Mouse (Mus musculus) hindbrain, embryonic 13.5 days (tissue): ENCODE data around the gene Laptm5. TPM values are rescaled to one million over a fixed set of nuclear protein-coding genes. Genes with fewer than 3 reads are reported as not detected.

ENCODE experiments used
- ATAC-seq: fragments of 200-750 bp; cut with Nextera tagmentation; 2 replicates; pipeline ENCODE4 v1.8.0; 2017; ENCODE audit warnings: moderate TSS enrichment; ENCODE audit not compliant: low FRiP score
- H3K27ac ChIP-seq: fragments of 300-500 bp; sonication (generic); 2 replicates; pipeline ENCODE4 v1.5.1; 2015; ENCODE audit warnings: inconsistent platforms, mild to moderate bottlenecking, moderate library complexity
- H3K27me3 ChIP-seq: fragments of 300-500 bp; sonication (generic); 2 replicates; pipeline ENCODE4 v1.6.1; 2015; ENCODE audit warnings: mild to moderate bottlenecking, inconsistent platforms
- H3K36me3 ChIP-seq: fragments of 300-500 bp; sonication (generic); 2 replicates; pipeline ENCODE4 v1.6.1; 2015; ENCODE audit warnings: mild to moderate bottlenecking, inconsistent platforms
- H3K4me1 ChIP-seq: fragments of 300-500 bp; sonication (generic); replicated peaks from 2 replicates; pipeline ENCODE4 v1.6.1; 2015; ENCODE audit warnings: inconsistent platforms
- H3K4me2 ChIP-seq: fragments of 300-500 bp; sonication (generic); 2 replicates; pipeline ENCODE4 v1.6.1; 2015; ENCODE audit warnings: inconsistent platforms, mild to moderate bottlenecking, moderate library complexity
- H3K4me3 ChIP-seq: fragments of 300-500 bp; sonication (generic); 2 replicates; pipeline ENCODE4 v1.5.1; 2015; ENCODE audit warnings: mild to moderate bottlenecking, inconsistent platforms
- H3K9ac ChIP-seq: fragments of 300-500 bp; sonication (generic); 2 replicates; pipeline ENCODE4 v1.6.1; 2015; ENCODE audit warnings: mild to moderate bottlenecking, inconsistent platforms
- H3K9me3 ChIP-seq: fragments of 300-500 bp; sonication (generic); 2 replicates; pipeline ENCODE4 v1.6.1; 2016; ENCODE audit warnings: inconsistent platforms
- WGBS: fragments of 180-500 bp; shearing (Covaris S2); methylation state at CpG from one replicate; pipeline ENCODE4 v1.1.7; 2015; 5-methylcytosine and 5-hydroxymethylcytosine counted together
- polyA plus RNA-seq: library from polyadenylated mRNA; unstranded; fragments of >200 nt; fragmentation: Nextera tagmentation; extraction: Ambion mirVana; gene quantifications from 2 replicates; pipeline ENCODE4 v1.2.1, GENCODE M21; 2015

Gene Laptm5
- polyA plus RNA-seq, 1 experiment from 2014 or later, result 31.4 TPM

DNA sequence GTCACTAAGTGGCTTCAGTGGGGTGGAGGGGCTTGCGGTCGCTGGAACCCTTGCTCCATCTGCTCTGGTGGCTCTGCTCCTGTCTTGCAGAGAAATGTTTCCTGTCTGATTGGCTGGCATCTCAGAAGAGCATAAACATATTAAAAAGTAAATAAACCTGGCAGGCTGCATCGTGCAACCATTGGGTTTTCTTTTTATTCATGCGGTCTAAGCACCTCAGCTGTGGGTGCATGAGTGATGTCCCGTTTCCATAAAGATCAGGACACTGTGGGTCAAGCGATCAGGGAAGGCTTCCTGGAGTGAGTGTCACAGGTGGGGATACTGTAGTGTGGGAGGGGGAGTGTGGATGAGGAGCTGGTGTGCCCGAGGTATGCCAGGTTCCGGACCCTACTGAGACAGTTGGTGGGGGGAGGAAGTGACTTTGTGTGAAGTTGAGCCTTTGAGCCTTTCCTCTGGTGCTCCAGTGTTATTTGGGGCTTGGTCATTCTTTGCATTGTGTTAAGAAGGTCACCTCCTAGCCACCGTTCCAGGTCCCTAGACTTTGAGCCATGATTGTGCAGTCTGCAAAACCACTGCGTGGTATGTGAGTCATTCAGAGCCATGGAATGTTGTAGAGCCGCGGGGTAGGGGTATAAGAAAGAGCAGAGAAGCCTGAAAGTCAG lies 2.2 kb downstream of the Laptm5 start:
- ATAC-seq, result no peak
- WGBS, result 78% methylated on average over 12 of the region's 12 CpGs
- H3K4me2 ChIP-seq, result no peak overlapping the region
- H3K27me3 ChIP-seq, result peaks cover 2% of the 10 kb centered on the region; the same call in 1 of the 2 replicates
- H3K9ac ChIP-seq, result no peak overlapping the region
- no peaks in the 10 kb centered on the region for H3K36me3 ChIP-seq
- H3K4me1 ChIP-seq, result peaks cover 16% of the 10 kb centered on the region
- H3K27ac ChIP-seq, result no peak overlapping the region
- H3K4me3 ChIP-seq, result no peak overlapping the region
- no peaks in the 10 kb centered on the region for H3K9me3 ChIP-seq

DNA sequence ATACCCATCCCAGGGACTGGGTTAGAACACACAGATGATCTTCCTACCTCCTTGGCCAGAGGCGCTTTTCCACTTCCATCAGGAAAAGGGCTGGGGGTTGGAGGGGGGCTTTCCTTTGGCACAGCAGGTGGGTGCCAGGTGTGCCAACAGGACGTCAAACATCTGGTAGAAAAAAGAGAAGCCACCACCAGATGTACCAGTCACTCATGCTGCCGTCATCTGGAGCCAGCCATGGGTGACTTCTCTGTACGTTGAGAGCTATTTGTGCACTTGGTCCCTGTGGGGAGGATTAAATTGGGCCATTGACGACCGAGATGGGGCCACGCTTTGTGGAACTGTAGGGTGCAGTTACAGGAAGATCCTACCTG lies 2.7 kb downstream of the Laptm5 start:
- no peaks in the 10 kb centered on the region for H3K9me3 ChIP-seq
- H3K4me3 ChIP-seq, result no peak overlapping the region
- ATAC-seq, result no peak
- no peak overlapping the region for H3K27ac ChIP-seq
- H3K4me1 ChIP-seq, result peaks cover 20% of the 10 kb centered on the region
- H3K27me3 ChIP-seq, result peaks cover 2% of the 10 kb centered on the region; the same call in 1 of the 2 replicates
- H3K9ac ChIP-seq, result no peak overlapping the region
- WGBS, result 54% methylated on average over 7 of the region's 7 CpGs
- H3K4me2 ChIP-seq, result no peak overlapping the region
- H3K36me3 ChIP-seq, result no peaks in the 10 kb centered on the region

DNA sequence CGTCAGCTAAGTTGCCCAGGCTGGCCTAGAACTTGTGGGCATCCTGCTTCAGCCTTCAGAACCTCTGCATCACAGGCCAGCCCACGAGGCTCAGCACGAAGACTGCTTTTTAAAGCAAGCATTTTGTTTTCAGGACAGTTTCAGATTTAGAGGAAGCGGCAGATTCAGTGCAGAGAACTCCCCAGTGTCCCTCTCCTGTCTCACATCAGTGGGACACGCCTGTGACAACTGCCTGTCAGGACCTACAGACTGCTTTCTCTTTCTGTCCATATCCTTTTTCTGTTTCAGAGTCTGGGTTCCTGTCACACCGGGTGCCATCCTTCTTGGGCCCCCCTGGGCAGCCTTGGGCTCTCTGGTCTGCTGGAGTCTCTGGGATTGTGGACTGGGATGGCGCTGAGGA lies 3.7 kb downstream of the Laptm5 start:
- H3K4me1 ChIP-seq, result peaks cover 29% of the 10 kb centered on the region
- no peaks in the 10 kb centered on the region for H3K36me3 ChIP-seq
- peaks cover 2% of the 10 kb centered on the region; the same call in 1 of the 2 replicates for H3K27me3 ChIP-seq
- ATAC-seq, result no peak
- H3K4me2 ChIP-seq, result no peak overlapping the region
- no peak overlapping the region for H3K9ac ChIP-seq
- H3K9me3 ChIP-seq, result no peaks in the 10 kb centered on the region
- H3K4me3 ChIP-seq, result no peak overlapping the region
- 86% methylated on average over 7 of the region's 7 CpGs for WGBS
- no peak overlapping the region for H3K27ac ChIP-seq

DNA sequence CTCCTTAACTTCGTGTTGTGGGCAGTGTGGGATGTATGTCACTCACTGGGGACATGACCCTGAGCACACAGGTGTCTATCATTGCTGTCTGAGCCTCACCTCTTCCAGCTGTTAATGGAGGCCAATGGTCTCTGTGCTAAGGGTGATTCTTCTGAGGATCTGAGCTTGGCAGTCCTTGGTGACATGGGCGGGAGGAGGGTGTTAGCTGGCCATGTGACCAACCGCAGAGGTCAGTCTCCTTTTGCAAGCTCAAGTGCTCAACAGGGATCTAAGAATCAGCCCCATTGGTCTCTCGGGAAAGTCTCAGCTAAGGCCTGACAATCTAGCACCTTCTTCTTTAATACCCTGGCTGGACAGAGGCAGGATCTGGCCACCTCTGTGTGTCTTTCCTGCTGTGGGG lies 4.6 kb downstream of the Laptm5 start:
- 83% methylated on average over 4 of the region's 4 CpGs for WGBS

DNA sequence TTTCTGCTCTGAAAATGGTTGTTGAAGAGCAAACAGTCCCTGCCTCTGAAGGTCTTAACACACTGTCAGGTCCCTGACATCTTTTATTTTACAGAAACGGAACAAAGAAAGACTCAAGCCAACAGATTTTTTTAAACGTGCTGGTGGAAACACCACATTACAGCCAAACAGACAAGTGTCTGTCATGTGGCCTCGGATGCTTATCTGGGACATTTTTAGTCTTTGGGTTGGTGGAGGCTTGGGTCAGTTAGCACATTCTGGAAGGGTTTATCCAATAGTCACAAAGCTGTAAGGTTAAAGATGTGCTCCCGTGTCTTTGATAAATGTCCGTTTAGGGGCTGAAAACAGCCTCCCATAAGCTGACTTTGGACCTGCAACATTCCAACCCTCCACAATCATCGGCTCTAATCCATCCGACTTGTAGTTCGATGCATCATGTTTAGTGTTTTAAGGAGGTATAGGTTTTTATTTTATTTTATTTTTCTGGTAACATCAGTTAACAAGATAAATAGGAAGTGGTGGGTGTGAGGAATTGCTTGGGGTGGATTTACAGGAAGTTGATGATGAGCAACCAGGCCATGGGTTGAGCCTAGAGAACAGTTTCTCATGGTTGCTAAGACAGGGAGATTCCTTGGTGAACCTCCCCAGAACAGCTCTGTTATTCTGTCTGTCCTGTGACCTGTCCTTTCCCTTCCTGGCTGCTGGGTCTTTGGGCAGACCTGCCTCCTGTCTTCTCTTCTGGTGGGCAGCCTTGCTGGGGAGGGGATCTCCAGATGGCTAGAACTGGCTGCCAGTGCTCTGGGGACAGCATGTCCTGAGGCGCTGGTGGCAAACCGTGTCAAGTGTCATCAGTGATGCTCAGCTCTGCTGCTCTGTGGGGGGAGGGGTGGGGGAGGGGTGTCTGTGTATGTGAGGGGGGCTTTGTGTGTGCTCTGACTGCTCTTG lies 6.2 kb downstream of the Laptm5 start:
- WGBS, result 74% methylated on average over 10 of the region's 10 CpGs
- Histone ChIP-seq H3K4me3 (no peak overlapping the region), H3K27ac (0 out of 2 replicates have a peak overlapping the region, but pooled peaks have one; percentile 2), H3K4me1 (peaks cover 31% of the 10 kb centered on the region), H3K9me3 (no peaks in the 10 kb centered on the region), H3K36me3 (no peaks in the 10 kb centered on the region), H3K4me2 (no peak overlapping the region), H3K27me3 (peaks cover 2% of the 10 kb centered on the region; the same call in 1 of the 2 replicates), H3K9ac (no peak overlapping the region)
- no peak for ATAC-seq

More for the DNA sequence above, 4.6 kb downstream of the Laptm5 start:
- Histone ChIP-seq H3K9ac (no peak overlapping the region), H3K27ac (no peak overlapping the region), H3K36me3 (no peaks in the 10 kb centered on the region), H3K4me1 (peaks cover 31% of the 10 kb centered on the region), H3K4me2 (no peak overlapping the region), H3K4me3 (no peak overlapping the region), H3K9me3 (no peaks in the 10 kb centered on the region), H3K27me3 (peaks cover 2% of the 10 kb centered on the region; the same call in 1 of the 2 replicates)
- ATAC-seq, result no peak

DNA sequence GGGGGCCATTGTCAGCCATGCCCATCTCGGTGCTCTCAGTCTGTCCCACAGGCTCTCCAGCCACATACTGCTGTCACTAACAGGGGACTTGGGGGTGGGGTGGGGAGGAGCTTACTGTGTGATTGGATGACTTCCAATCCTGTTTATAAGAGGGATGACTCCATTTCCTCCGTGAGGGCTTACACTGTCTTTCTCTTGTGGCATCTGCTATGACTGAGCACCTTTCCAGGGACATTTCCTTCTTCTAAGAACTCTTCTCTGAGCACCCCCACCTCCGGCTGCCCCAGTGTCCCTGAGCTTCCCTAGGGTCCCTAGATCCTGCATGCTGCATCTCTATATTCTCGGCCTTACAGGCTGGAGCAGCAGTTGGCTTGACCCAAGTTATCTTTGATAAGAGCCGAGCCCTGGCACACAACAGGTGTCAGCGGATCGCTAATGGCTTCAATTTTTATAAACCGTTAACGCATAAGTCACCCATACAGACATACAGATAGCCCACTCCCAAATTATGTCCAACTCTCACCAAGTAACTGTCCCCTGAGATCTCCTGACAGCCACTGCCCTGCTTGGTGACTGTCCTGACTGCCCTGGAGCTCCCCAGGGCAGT lies 6.9 kb downstream of the Laptm5 start:
- Histone ChIP-seq H3K36me3 (no peaks in the 10 kb centered on the region), H3K27ac (peak overlapping the region; percentile 8; the same call in 1 of the 2 replicates), H3K9ac (no peak overlapping the region), H3K9me3 (no peaks in the 10 kb centered on the region), H3K4me1 (peaks cover 28% of the 10 kb centered on the region), H3K4me2 (no peak overlapping the region), H3K27me3 (peaks cover 2% of the 10 kb centered on the region; the same call in 1 of the 2 replicates), H3K4me3 (no peak overlapping the region)
- 63% methylated on average over 9 of the region's 9 CpGs for WGBS
- ATAC-seq, result no peak

DNA sequence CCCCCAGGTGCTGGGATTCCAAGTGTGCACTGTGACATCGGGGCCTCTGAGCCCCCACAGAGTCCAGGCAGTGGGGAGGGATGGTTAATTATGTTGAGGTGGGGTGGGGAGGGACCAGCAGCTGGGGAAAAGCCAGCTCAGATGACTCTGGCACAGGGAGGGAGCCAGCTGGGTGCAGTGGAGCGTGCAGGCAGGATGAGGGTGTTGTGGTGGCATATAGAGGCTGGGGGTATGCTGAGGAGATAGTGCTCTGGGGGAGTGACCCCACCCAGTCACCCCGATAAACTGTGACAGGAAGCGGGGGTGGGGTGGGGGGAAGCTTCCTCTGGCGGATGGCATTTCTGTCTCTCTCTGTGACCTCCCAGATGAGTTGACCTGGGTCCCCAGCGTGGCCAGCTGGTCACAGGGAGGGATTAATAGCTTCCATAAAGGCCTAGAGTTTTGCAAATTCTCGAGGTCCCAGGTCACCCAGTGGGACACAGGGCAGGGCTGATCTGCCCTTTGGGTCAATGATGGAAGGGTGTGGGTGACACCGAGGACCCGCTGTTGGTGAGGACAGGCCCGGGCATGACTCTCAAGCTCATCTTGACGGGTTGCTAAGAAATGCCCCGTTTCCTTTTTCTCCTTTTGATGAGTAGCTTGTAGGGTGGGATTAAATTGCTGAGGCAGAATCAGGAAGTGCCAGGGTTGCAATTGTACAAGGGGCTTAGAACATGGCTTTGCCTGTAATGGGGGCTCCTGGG lies 8.2 kb downstream of the Laptm5 start:
- 38% methylated on average over 12 of the region's 12 CpGs for WGBS
- no peak for ATAC-seq

DNA sequence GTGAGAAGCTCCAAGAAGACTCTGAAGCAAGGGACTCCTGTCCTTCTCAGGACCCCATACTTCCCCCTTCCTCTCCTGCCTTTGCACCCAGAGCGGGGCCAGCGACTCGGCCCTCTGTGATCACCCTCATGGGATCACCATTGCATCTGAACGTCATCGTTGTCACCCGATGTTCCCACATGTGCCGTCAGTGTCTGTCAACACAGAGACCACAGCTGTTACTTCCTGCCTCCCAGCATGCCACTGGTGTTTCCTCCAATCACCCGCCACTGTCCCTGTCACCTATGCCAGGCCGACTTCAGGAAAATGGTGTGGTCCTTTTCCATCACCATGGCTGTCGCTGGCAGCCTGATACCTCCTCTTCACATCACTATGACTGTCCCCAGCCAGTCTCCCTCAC lies 9.1 kb downstream of the Laptm5 start:
- no peak for ATAC-seq
- 63% methylated on average over 10 of the region's 10 CpGs for WGBS
- no peak overlapping the region for H3K9ac ChIP-seq

More for the DNA sequence above, 8.2 kb downstream of the Laptm5 start:
- no peaks in the 10 kb centered on the region for H3K9me3 ChIP-seq
- peaks cover 27% of the 10 kb centered on the region for H3K4me1 ChIP-seq
- 0 out of 2 replicates have a peak overlapping the region, but pooled peaks have one; percentile 35 for H3K27ac ChIP-seq
- no peak overlapping the region for H3K4me3 ChIP-seq
- no peak overlapping the region for H3K4me2 ChIP-seq
- 0 out of 2 replicates have a peak overlapping the region, but pooled peaks have one; percentile 29 for H3K9ac ChIP-seq
- H3K27me3 ChIP-seq, result no peaks in the 10 kb centered on the region; the same call in 1 of the 2 replicates
- H3K36me3 ChIP-seq, result no peaks in the 10 kb centered on the region

DNA sequence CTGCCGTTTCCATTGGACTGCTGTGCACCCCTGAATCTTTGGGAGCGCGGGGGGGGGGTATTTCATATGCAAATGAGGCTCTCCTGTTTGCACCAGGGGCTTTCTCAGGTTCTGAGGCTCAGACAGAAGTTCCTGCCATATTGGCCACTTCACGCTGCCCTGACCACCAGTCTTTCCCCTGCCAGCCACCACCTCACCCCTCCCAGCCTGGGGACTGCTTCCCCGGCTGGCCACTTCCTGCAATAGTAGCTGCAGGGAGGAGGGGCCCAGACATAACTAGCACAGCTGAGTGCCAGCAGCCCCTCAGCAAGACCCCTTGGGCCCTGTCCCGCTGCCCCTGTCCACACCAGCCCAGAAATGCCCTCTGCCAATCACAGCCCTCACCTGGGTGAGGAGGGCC lies 13.3 kb downstream of the Laptm5 start:
- Histone ChIP-seq H3K4me1 (peaks cover 5% of the 10 kb centered on the region), H3K27ac (no peak overlapping the region), H3K4me2 (no peak overlapping the region), H3K36me3 (no peaks in the 10 kb centered on the region), H3K27me3 (no peaks in the 10 kb centered on the region), H3K9ac (no peak overlapping the region), H3K4me3 (no peak overlapping the region), H3K9me3 (no peaks in the 10 kb centered on the region)
- no peak for ATAC-seq
- WGBS, result 59% methylated on average over 6 of the region's 6 CpGs

More for the DNA sequence above, 9.1 kb downstream of the Laptm5 start:
- no peak overlapping the region for H3K4me2 ChIP-seq
- no peak overlapping the region for H3K27ac ChIP-seq
- H3K4me1 ChIP-seq, result peaks cover 27% of the 10 kb centered on the region
- no peaks in the 10 kb centered on the region for H3K9me3 ChIP-seq
- H3K4me3 ChIP-seq, result no peak overlapping the region
- no peaks in the 10 kb centered on the region for H3K36me3 ChIP-seq
- no peaks in the 10 kb centered on the region; the same call in 1 of the 2 replicates for H3K27me3 ChIP-seq

DNA sequence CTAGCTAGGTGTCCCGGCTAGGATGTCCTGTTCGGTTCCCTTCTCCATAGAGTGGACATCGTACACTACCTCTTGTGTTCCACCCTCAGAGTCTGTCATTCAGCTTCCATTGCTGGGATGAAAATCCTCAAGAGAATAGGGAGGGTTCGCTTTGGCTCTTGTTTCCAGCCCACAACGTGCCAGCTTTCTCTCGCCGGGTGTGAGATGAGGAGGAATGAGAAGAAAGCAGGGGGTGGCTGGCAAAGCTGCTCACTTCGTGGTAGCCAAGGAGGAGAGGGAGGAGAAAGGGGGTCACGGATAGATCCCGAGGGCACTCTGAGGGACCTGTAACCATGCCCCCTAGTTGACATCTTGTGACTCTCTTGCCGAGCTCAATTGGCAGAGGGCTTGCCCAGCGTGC lies 14.9 kb downstream of the Laptm5 start:
- H3K27me3 ChIP-seq, result no peaks in the 10 kb centered on the region
- no peaks in the 10 kb centered on the region for H3K9me3 ChIP-seq
- ATAC-seq, result no peak
- no peak overlapping the region for H3K27ac ChIP-seq
- no peak overlapping the region for H3K4me3 ChIP-seq
- no peak overlapping the region for H3K4me2 ChIP-seq
- H3K36me3 ChIP-seq, result no peaks in the 10 kb centered on the region
- H3K9ac ChIP-seq, result no peak overlapping the region
- no peaks in the 10 kb centered on the region for H3K4me1 ChIP-seq
- 88% methylated on average over 12 of the region's 12 CpGs for WGBS

DNA sequence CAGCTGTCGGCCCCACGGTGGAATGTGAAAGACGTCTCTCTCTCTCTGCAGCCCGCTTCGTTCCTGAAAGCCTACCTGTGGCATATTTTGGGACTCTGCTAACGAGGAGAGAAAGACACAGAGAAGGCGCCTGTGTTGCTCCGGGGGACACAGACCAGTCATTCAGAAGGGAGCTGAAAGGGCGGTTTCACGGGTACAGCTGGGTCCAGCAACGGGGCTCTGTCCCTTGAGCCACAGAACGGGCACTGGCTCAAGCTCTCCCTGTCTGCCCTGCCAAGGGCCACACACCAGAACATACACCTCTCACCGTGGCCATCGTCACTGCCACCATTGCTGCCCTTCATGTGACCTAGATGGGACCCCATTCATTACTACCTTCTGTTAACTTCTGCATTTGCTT lies 29.7 kb downstream of the Laptm5 start:
- Histone ChIP-seq H3K4me3 (no peak overlapping the region), H3K4me2 (no peak overlapping the region), H3K4me1 (peaks cover 5% of the 10 kb centered on the region; the same call in 1 of the 2 replicates), H3K36me3 (no peaks in the 10 kb centered on the region), H3K9ac (no peak overlapping the region), H3K9me3 (no peaks in the 10 kb centered on the region), H3K27ac (no peak overlapping the region), H3K27me3 (peaks cover 12% of the 10 kb centered on the region)
- 70% methylated on average over 14 of the region's 14 CpGs for WGBS
- no peak for ATAC-seq
